Mouse (Mus musculus) lung, postnatal 4 days (tissue): Measurements from ENCODE around the gene Klrc3.
"Not testable (repeated sequence)": the region's sequence is repeated elsewhere in the genome, so short reads cannot be mapped to it uniquely, and the experiment has no call there.

Experiments used
- DNase-seq, 2 experiments: peaks; one replicate each; pipeline ENCODE4 v3.0.0; 2021

Klrc3 gene

DNA sequence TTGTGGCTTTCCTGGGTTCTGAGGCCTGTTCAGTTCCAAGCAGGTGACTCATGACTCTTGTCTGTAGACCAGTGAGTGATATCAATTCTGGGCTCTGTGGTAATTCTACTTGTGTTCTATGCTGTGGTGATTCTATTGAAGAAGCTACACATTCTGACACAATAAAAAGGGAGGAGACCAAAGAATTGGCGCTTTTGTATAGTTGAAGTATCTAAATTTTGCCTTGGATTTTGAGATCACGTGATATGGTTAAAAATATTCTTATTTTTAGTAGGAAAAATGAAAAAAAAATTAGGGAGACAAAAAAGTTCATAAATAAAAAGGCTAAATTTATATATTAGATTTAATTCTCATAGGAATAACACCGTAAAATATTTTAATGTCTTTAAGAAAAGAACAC, at the start of gene Klrc3:
Gene Klrc3 (minus strand): TSS at position 101 of the 400 bp plus-strand sequence.
- DNase-seq: not testable (repeated sequence)

DNA sequence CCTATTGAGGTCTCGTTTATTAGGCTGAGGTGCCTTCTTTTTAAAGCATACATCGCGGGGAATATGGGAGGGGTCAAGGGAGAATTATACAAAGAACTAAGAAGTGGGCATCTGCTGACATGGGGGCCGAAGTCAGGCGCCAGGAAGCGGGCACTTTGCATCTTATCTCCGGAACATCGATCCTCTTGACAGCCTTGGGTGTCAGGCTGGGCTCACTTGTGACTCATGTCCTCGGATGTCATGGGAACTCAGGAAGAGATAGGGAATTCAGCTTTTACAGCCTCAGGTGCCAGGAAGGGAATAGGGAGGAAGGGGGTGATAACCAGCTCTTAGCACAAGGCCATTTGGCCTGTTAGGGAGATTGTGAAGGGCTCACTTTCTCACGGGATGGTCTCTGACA, 48.3 kb upstream of the Klrc3 start:
- DNase-seq: not testable (repeated sequence)

GRCm38 (mm10) chr6:129680379-129680778, 37.2 kb upstream of the Klrc3 start:
- DNase-seq: no peak

- DNase-seq: no peak
Observed at GRCm38 (mm10) chr6:129678873-129679272, 35.7 kb upstream of the Klrc3 start, which contains the start of gene Klrc1. Gene Klrc1 (minus strand): TSS chr6:129678973.

GRCm38 (mm10) chr6:129661301-129661700, 18.2 kb upstream of the Klrc3 start:
- DNase-seq: not testable (repeated sequence)

GRCm38 (mm10) chr6:129660589-129660988, 17.5 kb upstream of the Klrc3 start, which contains the start of gene Klrc2:
Gene Klrc2 (minus strand): TSS chr6:129660689.
- DNase-seq: not testable (repeated sequence)

GRCm38 (mm10) chr6:129644054-129644453, 917 bp upstream of the Klrc3 start:
- DNase-seq: not testable (repeated sequence)

DNA sequence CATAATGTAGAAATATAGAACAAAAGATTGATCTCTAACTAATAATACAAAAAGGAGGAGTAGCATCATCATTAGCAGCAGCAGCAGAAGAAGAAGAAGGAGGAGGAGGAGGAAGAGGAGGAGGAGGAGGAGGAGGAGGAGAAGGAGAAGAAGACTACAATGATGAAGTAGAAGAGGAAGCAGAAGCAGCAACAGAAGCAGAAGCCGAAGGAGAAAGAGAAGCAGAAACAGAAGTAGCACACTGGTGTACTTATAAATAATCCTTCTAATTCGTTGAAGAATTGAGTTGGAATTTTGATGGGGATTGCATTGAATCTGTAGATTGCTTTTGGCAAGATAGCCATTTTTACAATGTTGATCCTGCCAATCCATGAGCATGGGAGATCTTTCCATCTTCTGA, 12.1 kb downstream of the Klrc3 start:
- not testable (repeated sequence) for DNase-seq

- DNase-seq: no peak
Observed at GRCm38 (mm10) chr6:129623735-129624134, 19.4 kb downstream of the Klrc3 start, which contains the start of gene Klrk1. Gene Klrk1 (minus strand): TSS chr6:129623864.

DNA sequence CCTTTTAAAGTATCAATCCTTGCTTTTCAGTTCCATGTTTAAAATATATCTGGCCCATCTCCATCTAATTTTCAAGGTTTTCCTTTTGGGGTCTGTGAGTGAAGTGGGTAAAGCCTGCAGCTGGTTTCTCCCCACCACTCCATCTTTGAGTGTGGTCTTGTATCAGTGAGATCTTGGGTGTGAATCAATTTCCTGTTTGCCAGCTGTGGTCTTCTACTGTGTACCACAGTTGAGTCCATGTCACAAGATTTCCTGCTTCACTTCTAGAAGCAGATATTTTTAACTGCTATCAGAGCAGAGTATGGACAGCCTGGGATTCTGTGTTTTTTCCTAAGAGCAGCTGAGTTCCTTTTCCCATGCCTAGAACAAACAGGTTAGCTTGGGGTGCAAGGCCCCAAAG, 34.8 kb downstream of the Klrc3 start:
- no peak for DNase-seq

- no peak for DNase-seq
Observed at GRCm38 (mm10) chr6:129591508-129591907, 51.6 kb downstream of the Klrc3 start, which contains the start of gene Klrd1. Gene Klrd1 (plus strand): TSS chr6:129591782.
